Mouse (Mus musculus): Measurements from ENCODE around the gene Unc79. TPM values are rescaled to one million over a fixed set of nuclear protein-coding genes. Genes with fewer than 3 reads are reported as not detected.

Gene Unc79
- total and polyA plus RNA-seq, 3 experiments = 0.04 to 0.86 (median 0.05) TPM

- Histone ChIP-seq H3K27me3 (replicated peaks) (no peaks in the 10 kb centered on the region), H3K9me3 (replicated peaks; ENCODE audit: low read length) (no peaks in the 10 kb centered on the region), H3K4me2 (ENCODE audit: insufficient read depth, low read depth, poor library complexity, severe bottlenecking) (no peak overlapping the region), H3K36me3 (replicated peaks in 1 of 2; ENCODE audit: control insufficient read depth in 1 of 2, insufficient read depth in 1 of 2, low read length in 1 of 2) (no peaks in the 10 kb centered on the region), H3K4me3 (replicated peaks in 1 of 3; ENCODE audit: low read depth in 2 of 3, low read length in 2 of 3, poor library complexity in 1 of 3) (no peak overlapping the region), H3K9ac (ENCODE audit: insufficient read depth, low read depth) (no peak overlapping the region), H3K27ac (ENCODE audit: insufficient read depth, low read depth) (no peak overlapping the region), H3K79me2 (replicated peaks; ENCODE audit: control insufficient read depth, extremely low read depth, insufficient read depth, poor library complexity, severe bottlenecking) (no peaks in the 10 kb centered on the region), H3K4me1 (ENCODE audit: control insufficient read depth in 1 of 2, insufficient read depth in 2 of 2) (peaks cover 0 to 3% of the 10 kb centered on the region in 2 experiments; a peak in 1 of 4 replicates)
- no peak for TF ChIP-seq TCF12 (IDR thresholded peaks at IDR 0.05; ENCODE audit: low read depth, low read length)
- no peak for TF ChIP-seq MAX (IDR thresholded peaks at IDR 0.05; ENCODE audit: low read length)
- TF ChIP-seq JUND (conservative IDR thresholded peaks at IDR 0.05; ENCODE audit: low read depth, low read length) = no peak
- TF ChIP-seq EP300 (IDR thresholded peaks at IDR 0.05; ENCODE audit: low read length) = no peak
- TF ChIP-seq NELFE (IDR thresholded peaks at IDR 0.05; ENCODE audit: low read depth, low read length) = no peak
- no peak for TF ChIP-seq MYC (IDR thresholded peaks at IDR 0.05; ENCODE audit: low read depth, low read length)
- DNase-seq (ENCODE audit: extremely low read depth) = no peak
- dilution Hi-C loops (cut with MboI; ENCODE audit: extremely low pct_ligation_motif_present, extremely low pct_unique_long_range_greater_than_20kb, low sequenced_read_pairs) (no loop called here), in situ Hi-C loops (cut with MboI; ENCODE audit: low pct_ligation_motif_present, low pct_unique_long_range_greater_than_20kb, low sequenced_read_pairs) (no loop called here)
Measured at GRCm38 (mm10) chr12:103044422-103044821, 95.8 kb downstream of the Unc79 start.

GRCm38 (mm10) chr12:103049865-103050264 lies 101.2 kb downstream of the Unc79 start:
- DNase-seq (ENCODE audit: extremely low read depth) = no peak
- H3K27me3 ChIP-seq (replicated peaks) = no peaks in the 10 kb centered on the region
- in situ Hi-C loops (cut with MboI; ENCODE audit: low pct_ligation_motif_present, low pct_unique_long_range_greater_than_20kb, low sequenced_read_pairs) (loop anchor here (25.0 kb wide), 1 partner anchor 163 kb away; the partner anchor contains the start of genes Btbd7 and Cox8c), dilution Hi-C loops (cut with MboI; ENCODE audit: extremely low pct_ligation_motif_present, extremely low pct_unique_long_range_greater_than_20kb, low sequenced_read_pairs) (no loop called here)
- no peak overlapping the region for H3K9ac ChIP-seq (ENCODE audit: insufficient read depth, low read depth)
- no peak overlapping the region for H3K4me2 ChIP-seq (ENCODE audit: insufficient read depth, low read depth, poor library complexity, severe bottlenecking)
- H3K27ac ChIP-seq (ENCODE audit: insufficient read depth, low read depth) = no peak overlapping the region
- H3K79me2 ChIP-seq (replicated peaks; ENCODE audit: control insufficient read depth, extremely low read depth, insufficient read depth, poor library complexity, severe bottlenecking) = no peaks in the 10 kb centered on the region
- peaks cover 0 to 3% of the 10 kb centered on the region in 2 experiments; a peak in 1 of 4 replicates for H3K4me1 ChIP-seq (ENCODE audit: control insufficient read depth in 1 of 2, insufficient read depth in 2 of 2)
- no peak for TF ChIP-seq ZNF384 (IDR thresholded peaks at IDR 0.05; ENCODE audit: low read depth, low read length)
- TF ChIP-seq RAD21 (IDR thresholded peaks at IDR 0.05; ENCODE audit: low read depth, low read length) = no peak
- TF ChIP-seq USF1 (IDR thresholded peaks at IDR 0.05; ENCODE audit: low read depth, low read length) = no peak
- no peak for TF ChIP-seq GABPA (IDR thresholded peaks at IDR 0.05; ENCODE audit: insufficient replicate concordance, low read depth, low read length)
- no peak for TF ChIP-seq BHLHE40 (IDR thresholded peaks at IDR 0.05; ENCODE audit: low read depth, low read length)
- no peak for TF ChIP-seq UBTF (IDR thresholded peaks at IDR 0.05; ENCODE audit: low read depth, low read length)
- TF ChIP-seq MAZ (IDR thresholded peaks at IDR 0.05; ENCODE audit: low read depth, low read length) = no peak
- no peak for TF ChIP-seq POLR2AphosphoS2 (IDR thresholded peaks at IDR 0.05; ENCODE audit: low read depth, low read length)
- TF ChIP-seq CHD1 (IDR thresholded peaks at IDR 0.05; ENCODE audit: low read depth, low read length) = no peak
- no peak for TF ChIP-seq EP300 (IDR thresholded peaks at IDR 0.05; ENCODE audit: low read length)
- TF ChIP-seq USF2 (conservative IDR thresholded peaks at IDR 0.05; ENCODE audit: low read depth, low read length) = no peak
- no peak for TF ChIP-seq JUN (IDR thresholded peaks at IDR 0.05; ENCODE audit: insufficient read depth, low read depth, low read length)
- TF ChIP-seq SIN3A (IDR thresholded peaks at IDR 0.05; ENCODE audit: low read length) = no peak
- no peak for TF ChIP-seq SMC3 (IDR thresholded peaks at IDR 0.05; ENCODE audit: low read depth, low read length)
- no peak for TF ChIP-seq CTCF (conservative IDR thresholded peaks at IDR 0.05 in 1 of 2, IDR thresholded peaks at IDR 0.05 in 1 of 2; ENCODE audit: low read depth in 2 of 2, low read length in 2 of 2)
- TF ChIP-seq MAFK (IDR thresholded peaks at IDR 0.05; ENCODE audit: insufficient replicate concordance, low read length) = no peak
- H3K36me3 ChIP-seq (replicated peaks in 1 of 2; ENCODE audit: control insufficient read depth in 1 of 2, insufficient read depth in 1 of 2, low read length in 1 of 2) = no peaks in the 10 kb centered on the region
- no peaks in the 10 kb centered on the region for H3K9me3 ChIP-seq (replicated peaks; ENCODE audit: low read length)
- no peak overlapping the region for H3K4me3 ChIP-seq (replicated peaks in 1 of 3; ENCODE audit: low read depth in 2 of 3, low read length in 2 of 3, poor library complexity in 1 of 3)
